Mouse (Mus musculus) thymus, postnatal 0 days (tissue): ENCODE measurements around the gene Gm21958. TPM values are rescaled to one million over a fixed set of nuclear protein-coding genes. Genes with fewer than 3 reads are reported as not detected.
"Not testable (repeated sequence)": the region's sequence is repeated elsewhere in the genome, so short reads cannot be mapped to it uniquely, and the experiment has no call there.

Source experiments
- DNase-seq: peaks from one replicate; pipeline ENCODE4 v3.0.0-alpha.2; 2015; ENCODE audit warnings: low spot score
- polyA plus RNA-seq: library from polyadenylated mRNA; unstranded; fragments of >200 nt; fragmentation: Nextera tagmentation; extraction: Ambion mirVana; gene quantifications from 2 replicates; pipeline ENCODE4 v1.2.1, GENCODE M21; 2015

Gm21958 gene
- polyA plus RNA-seq, 1 experiment from 2014 or later: 0.22 TPM

- peak; percentile 59 for DNase-seq
Measured at GRCm38 (mm10) chr3:54723741-54724500, 9.8 kb upstream of the Gm21958 start.

- DNase-seq: no peak
Measured at GRCm38 (mm10) chr3:54718947-54719346, 4.8 kb upstream of the Gm21958 start.

- no peak for DNase-seq
Measured at GRCm38 (mm10) chr3:54717348-54717747, 3.2 kb upstream of the Gm21958 start.

- DNase-seq: no peak
Measured at GRCm38 (mm10) chr3:54715461-54715860, 1.3 kb upstream of the Gm21958 start.

GRCm38 (mm10) chr3:54708972-54709371 lies 5.2 kb downstream of the Gm21958 start:
- no peak for DNase-seq

GRCm38 (mm10) chr3:54704106-54704505 lies 10.0 kb downstream of the Gm21958 start:
- DNase-seq: not testable (repeated sequence)

GRCm38 (mm10) chr3:54699759-54700301 lies 14.3 kb downstream of the Gm21958 start:
- DNase-seq: no peak

- DNase-seq: no peak
Measured at GRCm38 (mm10) chr3:54693056-54693415, 21.1 kb downstream of the Gm21958 start.

GRCm38 (mm10) chr3:54692202-54693055 lies 21.7 kb downstream of the Gm21958 start, which contains the start of gene Supt20:
Supt20 (plus strand) TSS chr3:54692807.
- DNase-seq: peak; percentile 96

GRCm38 (mm10) chr3:54689091-54689490 lies 25.1 kb downstream of the Gm21958 start:
- peak; percentile 30 for DNase-seq

- no peak for DNase-seq
Measured at GRCm38 (mm10) chr3:54687245-54687644, 26.9 kb downstream of the Gm21958 start.

GRCm38 (mm10) chr3:54685202-54685601 lies 29.0 kb downstream of the Gm21958 start:
- no peak for DNase-seq

GRCm38 (mm10) chr3:54681310-54682204 lies 32.6 kb downstream of the Gm21958 start:
- no peak for DNase-seq

- no peak for DNase-seq
Measured at GRCm38 (mm10) chr3:54676818-54677217, 37.3 kb downstream of the Gm21958 start.

GRCm38 (mm10) chr3:54672557-54673529 lies 41.3 kb downstream of the Gm21958 start:
- peak; percentile 54 for DNase-seq

- no peak for DNase-seq
Measured at GRCm38 (mm10) chr3:54672111-54672510, 42.0 kb downstream of the Gm21958 start.

GRCm38 (mm10) chr3:54669559-54669958 lies 44.6 kb downstream of the Gm21958 start:
- DNase-seq: peak; percentile 9

- DNase-seq: no peak
Measured at GRCm38 (mm10) chr3:54668722-54669121, 45.4 kb downstream of the Gm21958 start.

- DNase-seq: no peak
Measured at GRCm38 (mm10) chr3:54668141-54668540, 46.0 kb downstream of the Gm21958 start.
